Mouse (Mus musculus) embryonic facial prominence, embryonic 14.5 days (tissue): ENCODE data around the gene Ncor1. TPM values are rescaled to one million over a fixed set of nuclear protein-coding genes. Genes with fewer than 3 reads are reported as not detected.
"Not testable (repeated sequence)": the region's sequence is repeated elsewhere in the genome, so short reads cannot be mapped to it uniquely, and the experiment has no call there.

Experiments
- ATAC-seq: fragments of 200-750 bp; cut with Nextera tagmentation; 2 replicates; pipeline ENCODE4 v1.8.0; 2017; ENCODE audit warnings: low read depth, moderate number of reproducible peaks, moderate TSS enrichment
- DNase-seq: peaks from one replicate; pipeline ENCODE4 v3.0.0-alpha.2; 2015; ENCODE audit warnings: low spot score
- H3K27ac ChIP-seq: fragments of 300-500 bp; sonication (generic); replicated peaks from 2 replicates; pipeline ENCODE4 v1.5.1; 2014; ENCODE audit warnings: low read depth, mild to moderate bottlenecking, low read length, moderate library complexity
- H3K27me3 ChIP-seq: fragments of 300-500 bp; sonication (generic); replicated peaks from 2 replicates; pipeline ENCODE4 v1.6.1; 2014; ENCODE audit warnings: low read length; ENCODE audit not compliant: control insufficient read depth, insufficient read depth
- H3K36me3 ChIP-seq: fragments of 300-500 bp; sonication (generic); 2 replicates; pipeline ENCODE4 v1.6.1; 2014; ENCODE audit warnings: low read length, mixed read lengths; ENCODE audit not compliant: control insufficient read depth, insufficient read depth
- H3K4me1 ChIP-seq: fragments of 300-500 bp; sonication (generic); 2 replicates; pipeline ENCODE4 v1.6.1; 2014; ENCODE audit warnings: antibody characterized with exemption, low read length; ENCODE audit not compliant: control insufficient read depth, insufficient read depth
- H3K4me2 ChIP-seq: fragments of 300-500 bp; sonication (generic); 2 replicates; pipeline ENCODE4 v1.6.1; 2014; ENCODE audit warnings: low read depth, mild to moderate bottlenecking, low read length, moderate library complexity, mixed read lengths
- H3K4me3 ChIP-seq: fragments of 300-500 bp; sonication (generic); 2 replicates; pipeline ENCODE4 v1.5.1; 2014; ENCODE audit warnings: low read depth, mild to moderate bottlenecking, low read length
- H3K9ac ChIP-seq: fragments of 300-500 bp; sonication (generic); 2 replicates; pipeline ENCODE4 v1.6.1; 2014; ENCODE audit warnings: low read depth, mild to moderate bottlenecking, low read length, moderate library complexity, mixed read lengths
- H3K9me3 ChIP-seq: fragments of 300-500 bp; sonication (generic); 2 replicates; pipeline ENCODE4 v1.6.1; 2016; ENCODE audit warnings: low read length; ENCODE audit not compliant: control insufficient read depth
- WGBS: fragments of 180-500 bp; shearing (Covaris S2); extraction: QIAGEN DNeasy Blood & Tissue Kit; methylation state at CpG from one replicate; pipeline ENCODE4 v1.1.7; 2014; 5-methylcytosine and 5-hydroxymethylcytosine counted together
- polyA plus RNA-seq: library from polyadenylated mRNA; unstranded; fragments of >200 nt; fragmentation: Nextera tagmentation; extraction: Ambion mirVana; gene quantifications from 2 replicates; pipeline ENCODE4 v1.2.1, GENCODE M21; 2014

Ncor1 gene
- polyA plus RNA-seq, 1 experiment from 2014 or later: 144 TPM

DNA sequence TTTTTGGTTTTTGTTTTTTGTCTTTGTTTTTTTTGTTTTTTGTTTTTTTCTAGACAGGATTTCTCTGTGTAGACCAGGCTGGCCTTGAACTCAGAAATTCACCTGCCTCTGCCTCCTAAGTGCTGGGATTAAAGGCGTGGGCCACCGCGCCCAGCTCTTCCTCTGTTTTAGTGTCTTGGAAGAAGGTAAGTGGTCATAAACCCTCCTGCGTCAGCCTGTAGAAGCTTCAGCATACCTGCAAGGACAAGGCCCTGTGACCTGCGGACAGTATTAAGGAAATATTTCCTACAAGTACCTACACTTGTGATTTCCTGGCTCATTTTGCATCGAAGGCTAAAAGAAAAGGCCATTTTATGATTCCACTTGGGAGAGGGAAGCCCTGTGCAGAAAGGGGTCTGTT lies 35.4 kb upstream of the Ncor1 start:
- ATAC-seq (no peak), DNase-seq (no peak)
- Histone ChIP-seq H3K36me3 (no peaks in the 10 kb centered on the region), H3K4me1 (no peaks in the 10 kb centered on the region; the same call in 1 of the 2 replicates), H3K9me3 (no peaks in the 10 kb centered on the region), H3K27ac (no peak overlapping the region), H3K27me3 (no peaks in the 10 kb centered on the region), H3K4me3 (no peak overlapping the region), H3K9ac (no peak overlapping the region), H3K4me2 (no peak overlapping the region)
- 97% methylated on average over 6 of the region's 6 CpGs for WGBS

DNA sequence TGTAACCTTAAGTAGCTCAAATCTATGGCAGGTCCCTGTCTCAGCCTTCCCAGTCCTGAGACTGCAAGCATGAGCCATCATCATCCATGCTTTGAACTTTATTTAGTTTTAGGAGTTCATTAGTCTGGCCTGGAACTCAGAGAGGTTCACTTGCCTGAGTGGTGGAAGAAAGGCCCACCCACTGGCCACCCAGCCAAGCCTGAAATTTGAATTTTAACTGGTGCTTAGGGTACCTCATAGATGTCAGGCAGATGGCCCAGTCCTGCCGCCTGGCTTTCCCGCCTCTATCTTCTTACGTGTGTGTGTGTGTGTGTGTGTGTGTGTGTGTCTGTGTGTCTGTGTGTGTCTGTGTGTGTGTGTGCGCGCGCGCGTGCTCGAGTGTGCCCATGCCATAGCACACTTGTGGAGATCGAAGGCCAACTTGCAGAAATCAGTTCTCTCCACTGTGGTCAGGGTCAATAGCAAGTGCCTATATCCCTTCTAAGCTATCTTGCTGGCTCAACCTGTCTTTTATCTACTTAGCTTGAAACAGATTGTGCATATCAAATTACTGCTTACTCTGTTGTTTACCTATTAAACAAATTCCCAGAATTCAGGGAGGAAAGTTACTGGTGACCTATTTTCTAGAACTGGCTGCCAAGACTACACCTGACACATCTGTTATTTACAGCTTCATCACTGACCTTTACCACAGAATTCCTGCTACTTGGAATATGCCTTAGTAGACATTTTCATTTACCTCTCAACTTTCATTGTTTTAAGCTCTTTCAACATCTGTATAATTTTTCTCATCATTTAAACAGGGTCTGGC lies 29.4 kb upstream of the Ncor1 start:
- WGBS: 94% methylated on average over 10 of the region's 10 CpGs
- Histone ChIP-seq H3K4me2 (no peak overlapping the region), H3K27ac (no peak overlapping the region), H3K36me3 (no peaks in the 10 kb centered on the region), H3K4me3 (no peak overlapping the region), H3K4me1 (no peaks in the 10 kb centered on the region), H3K27me3 (no peaks in the 10 kb centered on the region), H3K9me3 (no peaks in the 10 kb centered on the region), H3K9ac (no peak overlapping the region)
- DNase-seq (no peak), ATAC-seq (no peak)

- Histone ChIP-seq H3K4me2 (no peak overlapping the region), H3K9ac (no peak overlapping the region), H3K27ac (no peak overlapping the region), H3K4me3 (no peak overlapping the region), H3K36me3 (no peaks in the 10 kb centered on the region), H3K4me1 (no peaks in the 10 kb centered on the region), H3K9me3 (no peaks in the 10 kb centered on the region), H3K27me3 (no peaks in the 10 kb centered on the region)
- ATAC-seq (no peak), DNase-seq (no peak)
- WGBS: 93% methylated on average over 1 of the region's 1 CpGs
Measured at GRCm38 (mm10) chr11:62486949-62487348, 28.6 kb upstream of the Ncor1 start.

DNA sequence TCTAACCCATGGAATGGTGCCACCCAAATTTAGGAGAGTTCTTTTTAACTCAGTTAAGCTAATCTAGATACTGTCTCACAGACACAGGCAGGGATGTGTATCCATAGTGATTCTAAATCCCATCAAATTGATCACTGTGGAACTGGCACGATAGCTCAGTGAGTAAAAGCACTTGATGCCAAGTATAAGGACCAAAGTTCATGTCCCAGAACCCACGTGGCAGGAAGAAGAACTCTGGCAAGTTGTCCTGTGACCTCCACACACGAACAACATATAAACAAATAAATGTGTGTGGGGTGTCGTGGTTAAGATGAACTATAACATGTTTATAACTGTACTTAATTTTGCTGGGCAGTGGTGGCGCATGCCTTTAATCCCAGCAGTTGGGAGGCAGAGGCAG lies 21.2 kb upstream of the Ncor1 start:
- 88% methylated on average over 5 of the region's 5 CpGs for whole genome bisulfite sequencing
- Histone ChIP-seq H3K36me3 (no peaks in the 10 kb centered on the region), H3K4me1 (no peaks in the 10 kb centered on the region), H3K9ac (no peak overlapping the region), H3K27me3 (no peaks in the 10 kb centered on the region), H3K9me3 (no peaks in the 10 kb centered on the region), H3K27ac (no peak overlapping the region), H3K4me3 (no peak overlapping the region), H3K4me2 (no peak overlapping the region)
- DNase-seq: no peak
- no peak for ATAC-seq

DNA sequence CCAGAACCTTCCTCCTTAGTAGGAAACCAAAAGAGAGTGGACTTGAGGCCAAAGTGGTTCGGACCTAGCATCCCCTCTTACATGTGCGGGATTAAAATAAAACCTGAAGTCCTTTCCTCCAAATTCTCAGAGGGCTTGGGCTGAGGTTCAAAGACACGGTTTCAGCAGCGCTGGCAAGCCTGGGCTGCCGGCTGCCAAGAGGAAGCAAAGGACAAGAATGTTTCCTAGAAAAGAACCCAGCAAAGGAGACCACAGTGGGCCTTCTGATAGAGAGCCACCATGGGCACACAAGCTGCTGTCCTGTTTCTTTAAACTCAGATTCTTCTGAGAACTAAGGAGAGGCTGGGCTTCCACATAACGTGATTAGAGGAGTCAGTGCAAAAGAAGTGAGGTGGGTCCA lies 20.6 kb upstream of the Ncor1 start:
- WGBS: 66% methylated on average over 6 of the region's 6 CpGs
- H3K4me2 ChIP-seq: no peak overlapping the region
- H3K9ac ChIP-seq: no peak overlapping the region
- DNase-seq (no peak), ATAC-seq (no peak)
- no peaks in the 10 kb centered on the region for H3K9me3 ChIP-seq
- no peaks in the 10 kb centered on the region for H3K36me3 ChIP-seq
- no peak overlapping the region for H3K4me3 ChIP-seq
- no peak overlapping the region for H3K27ac ChIP-seq
- H3K27me3 ChIP-seq: no peaks in the 10 kb centered on the region
- H3K4me1 ChIP-seq: no peaks in the 10 kb centered on the region

DNA sequence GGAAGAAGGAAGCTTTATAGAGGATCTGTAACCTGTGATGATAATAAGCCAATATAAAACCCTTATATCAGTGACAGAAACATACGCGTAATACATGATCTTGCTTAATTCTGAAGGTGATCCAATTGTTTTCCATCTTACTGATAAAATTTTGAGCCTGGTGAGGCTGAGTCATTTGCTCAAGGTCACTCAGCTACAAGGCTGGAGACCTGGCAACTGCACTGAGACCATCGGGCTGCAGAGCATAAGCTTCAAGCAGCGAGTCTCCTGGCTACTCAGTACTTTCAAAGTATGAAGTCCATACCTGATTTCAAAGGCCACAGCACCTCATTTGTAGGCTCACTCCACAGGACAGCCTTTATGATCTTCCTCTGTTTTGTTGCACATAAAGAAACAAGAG lies 17.8 kb upstream of the Ncor1 start:
- Histone ChIP-seq H3K27ac (no peak overlapping the region), H3K4me2 (no peak overlapping the region), H3K9me3 (no peaks in the 10 kb centered on the region), H3K36me3 (no peaks in the 10 kb centered on the region), H3K4me3 (no peak overlapping the region), H3K27me3 (no peaks in the 10 kb centered on the region), H3K9ac (no peak overlapping the region), H3K4me1 (no peaks in the 10 kb centered on the region)
- WGBS: 97% methylated on average over 4 of the region's 4 CpGs
- ATAC-seq (no peak), DNase-seq (no peak)

- ATAC-seq (no peak), DNase-seq (no peak)
- no peaks in the 10 kb centered on the region for H3K27me3 ChIP-seq
- H3K36me3 ChIP-seq: no peaks in the 10 kb centered on the region
- no peak overlapping the region for H3K4me2 ChIP-seq
- H3K9ac ChIP-seq: no peak overlapping the region
- H3K4me3 ChIP-seq: no peak overlapping the region
- WGBS: 92% methylated on average over 5 of the region's 5 CpGs
- H3K27ac ChIP-seq: no peak overlapping the region
- no peaks in the 10 kb centered on the region for H3K9me3 ChIP-seq
- no peaks in the 10 kb centered on the region for H3K4me1 ChIP-seq
Measured at GRCm38 (mm10) chr11:62473516-62473915, 15.2 kb upstream of the Ncor1 start.

DNA sequence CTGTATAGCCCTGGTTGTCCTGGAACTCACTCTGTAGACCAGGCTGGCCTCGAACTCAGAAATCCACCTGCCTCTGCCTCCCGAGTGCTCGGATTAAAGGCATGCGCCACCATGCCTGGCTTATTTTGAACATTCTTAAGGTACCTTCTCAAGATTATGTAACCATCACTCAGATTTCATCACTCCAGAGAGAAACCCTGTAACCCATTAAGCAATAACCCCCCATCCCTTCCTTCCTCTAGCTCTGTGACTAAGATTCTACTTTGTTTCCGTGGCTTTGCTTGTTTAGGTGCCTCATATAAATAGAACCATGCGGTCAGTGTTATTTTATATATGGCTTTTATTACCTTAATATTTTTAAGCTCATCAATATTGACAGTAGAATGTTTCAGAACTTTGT lies 12.1 kb upstream of the Ncor1 start:
- Histone ChIP-seq H3K4me3 (no peak overlapping the region), H3K4me1 (no peaks in the 10 kb centered on the region), H3K9me3 (no peaks in the 10 kb centered on the region), H3K27me3 (no peaks in the 10 kb centered on the region), H3K9ac (no peak overlapping the region), H3K4me2 (no peak overlapping the region), H3K36me3 (no peaks in the 10 kb centered on the region), H3K27ac (no peak overlapping the region)
- DNase-seq (no peak), ATAC-seq (no peak)
- WGBS: 90% methylated on average over 6 of the region's 6 CpGs

DNA sequence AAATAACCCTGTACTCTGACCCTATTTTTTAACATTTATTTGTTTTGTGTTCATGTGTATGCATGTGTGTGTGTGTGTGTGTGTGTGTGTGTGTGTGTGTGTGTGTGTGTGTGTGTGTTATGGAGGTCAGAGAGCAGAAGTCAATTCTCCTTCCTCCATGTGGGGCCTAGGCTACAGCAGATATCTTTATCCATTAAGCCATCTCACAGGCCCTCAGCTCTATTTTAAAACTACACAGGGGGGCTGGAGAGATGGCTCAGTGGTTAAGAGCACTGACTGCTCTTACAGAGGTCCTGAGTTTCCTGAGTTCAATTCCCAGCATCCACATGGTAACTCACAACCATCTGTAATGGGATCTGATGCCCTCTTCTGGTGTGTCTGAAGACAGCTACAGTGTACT lies 8.9 kb upstream of the Ncor1 start:
- not testable (repeated sequence) for H3K4me3 ChIP-seq, H3K27me3 ChIP-seq, ATAC-seq, H3K9me3 ChIP-seq, H3K4me1 ChIP-seq, DNase-seq, H3K4me2 ChIP-seq, H3K36me3 ChIP-seq, H3K9ac ChIP-seq, H3K27ac ChIP-seq
